In the genomic region with DNA sequence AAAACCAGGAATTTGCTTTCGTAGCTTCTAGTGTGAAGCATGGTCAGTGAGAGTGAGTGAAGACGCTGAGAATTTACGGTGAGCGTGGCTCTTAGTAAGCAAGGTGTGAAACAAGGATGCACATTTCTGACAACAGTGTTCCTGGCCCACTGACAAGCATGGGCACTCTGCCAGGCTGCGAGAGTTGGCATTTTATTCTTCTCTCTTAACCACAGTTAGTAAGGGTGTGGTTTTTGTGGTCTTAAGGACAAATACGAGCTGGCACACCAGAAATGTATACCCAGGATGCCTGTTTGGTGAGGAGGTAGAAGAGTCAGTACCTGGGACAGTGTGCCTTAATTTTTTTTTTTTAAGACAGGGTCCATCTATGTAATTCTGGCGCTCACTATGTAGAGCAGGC, we compare ENCODE assay signal across 16 mouse cellular contexts. TPM values are rescaled to one million over a fixed set of nuclear protein-coding genes. Genes with fewer than 3 reads are reported as not detected.
DNase-seq lines count a peak whose midpoint lies in the region; ATAC-seq and TF ChIP-seq lines count a peak whose summit lies in the region.
"Had no signal": no experiment of that assay in that cellular context is flagged by ENCODE, and none has a peak within 500 bp of the region (broad histone marks: within the 10 kb centered on the region; RNA-seq: fewer than 3 reads in every experiment).

No protein-coding gene starts in this region.

- H3K4me2 ChIP-seq in lung, embryonic 16.5 days (ENCODE audit: low read depth, low read length) = no peak overlapping the region
- H3K4me2 ChIP-seq: hindbrain, embryonic 13.5 days; limb, embryonic 13.5 days; midbrain, embryonic 11.5 days had no signal

- peaks cover under 1% of the 10 kb centered on the region; the same call in 1 of the 2 replicates for H3K9me3 ChIP-seq in lung, embryonic 16.5 days (ENCODE audit: control insufficient read depth, low read length)
- H3K9me3 ChIP-seq: hindbrain, embryonic 13.5 days had no signal

- TF ChIP-seq CTCF in cerebellum, adult 2 months (IDR thresholded peaks at IDR 0.05; ENCODE audit: borderline replicate concordance, insufficient read depth, low read depth, low read length) = no peak

- H3K27ac ChIP-seq in cerebellum, adult 2 months (ENCODE audit: insufficient read depth, low read length) = no peak overlapping the region
- H3K27ac ChIP-seq in lung, embryonic 16.5 days (ENCODE audit: low read length) = no peak overlapping the region
- H3K27ac ChIP-seq: gastrocnemius, adult 2 months; hindbrain, embryonic 13.5 days; left cerebral cortex, adult 2 months; limb, embryonic 13.5 days had no signal

- no peaks in the 10 kb centered on the region for H3K4me1 ChIP-seq in cerebellum, adult 2 months (ENCODE audit: control insufficient read depth, insufficient read depth, low read length)
- peaks cover 7% of the 10 kb centered on the region; the same call in 1 of the 2 replicates for H3K4me1 ChIP-seq in lung, embryonic 16.5 days (replicated peaks; ENCODE audit: control insufficient read depth, insufficient read depth, low read length)
- H3K4me1 ChIP-seq: hindbrain, embryonic 13.5 days; limb, embryonic 13.5 days had no signal

- 35% methylated on average over 7 of the region's 7 CpGs for WGBS in cerebellum, adult 2 months
- 72% methylated on average over 7 of the region's 7 CpGs for WGBS in lung, embryonic 16.5 days

- no peak overlapping the region for H3K4me3 ChIP-seq in cerebellum, adult 2 months (replicated peaks; ENCODE audit: insufficient read depth, low read depth, low read length)
- H3K4me3 ChIP-seq in lung, embryonic 16.5 days (ENCODE audit: low read length) = no peak overlapping the region
- H3K4me3 ChIP-seq: gastrocnemius, adult 2 months; hindbrain, embryonic 13.5 days; left cerebral cortex, adult 2 months; limb, embryonic 13.5 days had no signal

- H3K27me3 ChIP-seq in cerebellum, adult 2 months (ENCODE audit: control insufficient read depth, insufficient read depth, low read length) = no peaks in the 10 kb centered on the region
- H3K27me3 ChIP-seq in lung, embryonic 16.5 days (ENCODE audit: control insufficient read depth, insufficient read depth, low read depth, low read length) = no peaks in the 10 kb centered on the region
- H3K27me3 ChIP-seq: hindbrain, embryonic 13.5 days; limb, embryonic 13.5 days had no signal

- DNase-seq in cerebellum, adult 2 months = peak; percentile 45 to 48
- no peak for DNase-seq in cerebellum, postnatal 4 days (ENCODE audit: low spot score in 2 of 2)
- peak; percentile 27 for DNase-seq in kidney, adult 18-20 months
- DNase-seq in kidney, postnatal 4 days = no peak
- peak; percentile 70 for DNase-seq in 3T3-L1 (ENCODE audit: low read depth, low spot score)
- DNase-seq in left cerebral cortex, adult 9 months (ENCODE audit: low spot score in 2 of 2) = no peak
- DNase-seq: gastrocnemius, adult 2 months; thymus, postnatal 25 days had no signal

- peaks cover 44% of the 10 kb centered on the region for H3K36me3 ChIP-seq in lung, embryonic 16.5 days (ENCODE audit: control insufficient read depth, insufficient read depth, low read length)

- no peak for TF ChIP-seq POLR2A in cerebellum, adult 2 months (IDR thresholded peaks at IDR 0.05; ENCODE audit: borderline replicate concordance, insufficient read depth, low read length)

- H3K9ac ChIP-seq in lung, embryonic 16.5 days (ENCODE audit: low read length) = no peak overlapping the region
- H3K9ac ChIP-seq: hindbrain, embryonic 13.5 days; limb, embryonic 13.5 days had no signal

- peak; percentile 4; the same call in 1 of the 2 replicates for ATAC-seq in lung, embryonic 16.5 days (ENCODE audit: low read depth)
- no peak for ATAC-seq in frontal cortex, adult (ENCODE audit: low TSS enrichment)
- ATAC-seq: forebrain, embryonic 14.5 days; intestine, postnatal 0 days had no signal

RNA-seq across cellular contexts. Expression of a gene that starts 10.8 kb away (rescaled TPM):
- polyA plus RNA-seq in cerebellum, adult 2 months (2012; rRNA removed) = 21.0 and 23.1 TPM in 2 replicates
- 11.7 TPM in 2 replicates for polyA plus RNA-seq in lung, embryonic 16.5 days (2015; fragmentation: Nextera tagmentation; extraction: Ambion mirVana)

RNA-seq across cellular contexts. Expression of a gene that starts 31.6 kb away (rescaled TPM):
- polyA plus RNA-seq in cerebellum, adult 2 months (2012; rRNA removed) = 22.3 and 26.3 TPM in 2 replicates
- 20.0 and 26.1 TPM in 2 replicates for polyA plus RNA-seq in lung, embryonic 16.5 days (2015; fragmentation: Nextera tagmentation; extraction: Ambion mirVana)

Comparison
In these comparisons a context has a peak if more than half of its experiments do, and no peak if none do; other contexts are left out.
1. DNase-seq: peak in cerebellum, adult 2 months (2 of 2), kidney, adult 18-20 months (single experiment) and 3T3-L1 (single experiment); none in cerebellum, postnatal 4 days (0 of 2), kidney, postnatal 4 days (0 of 2) and left cerebral cortex, adult 9 months (0 of 2).